Mouse (Mus musculus) lung, embryonic 14.5 days (tissue): Measurements from ENCODE around the gene Ankar. TPM values are rescaled to one million over a fixed set of nuclear protein-coding genes. Genes with fewer than 3 reads are reported as not detected.

Experiments used
- ATAC-seq: fragments of 200-750 bp; cut with Nextera tagmentation; 2 replicates; pipeline ENCODE4 v1.8.0; 2017; ENCODE audit warnings: mild to moderate bottlenecking, moderate TSS enrichment, moderate library complexity; ENCODE audit not compliant: insufficient read depth
- DNase-seq: peaks from one replicate; pipeline ENCODE4 v3.0.0-alpha.2; 2015
- H3K27ac ChIP-seq: fragments of 300-500 bp; sonication (generic); 2 replicates; pipeline ENCODE4 v1.5.1; 2014; ENCODE audit warnings: low read depth, mild to moderate bottlenecking, moderate library complexity
- H3K27me3 ChIP-seq: fragments of 300-500 bp; sonication (generic); 2 replicates; pipeline ENCODE4 v1.6.1; 2014; ENCODE audit warnings: low read length, control low read depth; ENCODE audit not compliant: insufficient read depth
- H3K36me3 ChIP-seq: fragments of 300-500 bp; sonication (generic); 2 replicates; pipeline ENCODE4 v1.6.1; 2014; ENCODE audit warnings: control low read depth; ENCODE audit not compliant: insufficient read depth
- H3K4me1 ChIP-seq: fragments of 300-500 bp; sonication (generic); 2 replicates; pipeline ENCODE4 v1.6.1; 2014; ENCODE audit warnings: antibody characterized with exemption, control low read depth; ENCODE audit not compliant: insufficient read depth
- H3K4me2 ChIP-seq: fragments of 300-500 bp; sonication (generic); 2 replicates; pipeline ENCODE4 v1.6.1; 2014; ENCODE audit warnings: mild to moderate bottlenecking
- H3K4me3 ChIP-seq: fragments of 300-500 bp; sonication (generic); 2 replicates; pipeline ENCODE4 v1.5.1; 2014; ENCODE audit warnings: low read depth, low read length
- H3K9ac ChIP-seq: fragments of 300-500 bp; sonication (generic); 2 replicates; pipeline ENCODE4 v1.6.1; 2014
- H3K9me3 ChIP-seq: fragments of 300-500 bp; sonication (generic); 2 replicates; pipeline ENCODE4 v1.6.1; 2016; ENCODE audit warnings: low read depth, low read length, control low read depth
- CTCF ChIP-seq: IDR thresholded peaks from 2 replicates; pipeline ENCODE4 v1.5.1; 2016; ENCODE audit warnings: antibody characterized with exemption, low read depth
- WGBS: fragments of 180-500 bp; shearing (Covaris S2); extraction: QIAGEN DNeasy Blood & Tissue Kit; methylation state at CpG from one replicate; pipeline ENCODE4 v1.1.7; 2014; 5-methylcytosine and 5-hydroxymethylcytosine counted together
- polyA plus RNA-seq: library from polyadenylated mRNA; unstranded; fragments of >200 nt; fragmentation: Nextera tagmentation; extraction: Ambion mirVana; gene quantifications from 2 replicates; pipeline ENCODE4 v1.2.1, GENCODE M21; 2014

The Ankar gene
- polyA plus RNA-seq, 1 experiment from 2014 or later = not detected

- peak; percentile 58; the same call in 1 of the 2 replicates for ATAC-seq
- H3K9ac ChIP-seq = no peak overlapping the region
- H3K27ac ChIP-seq = peak overlapping the region; percentile 42; the same call in 1 of the 2 replicates
These were observed 18.5 kb upstream of the Ankar start for GRCm38 (mm10) chr1:72718846-72719245.

GRCm38 (mm10) chr1:72717540-72717939 is 17.2 kb upstream of the Ankar start:
- H3K27me3 ChIP-seq = no peaks in the 10 kb centered on the region
- H3K4me1 ChIP-seq = peaks cover 6% of the 10 kb centered on the region; the same call in 1 of the 2 replicates
- WGBS = 81% methylated on average over 7 of the region's 7 CpGs
- H3K9ac ChIP-seq = no peak overlapping the region
- ATAC-seq = no peak
- no peak for TF ChIP-seq CTCF
- no peak overlapping the region for H3K4me2 ChIP-seq
- H3K4me3 ChIP-seq = no peak overlapping the region
- no peak for DNase-seq
- no peaks in the 10 kb centered on the region for H3K9me3 ChIP-seq
- peaks cover 47% of the 10 kb centered on the region for H3K36me3 ChIP-seq
- H3K27ac ChIP-seq = no peak overlapping the region

More at GRCm38 (mm10) chr1:72718846-72719245, 18.5 kb upstream of the Ankar start:
- H3K4me3 ChIP-seq = no peak overlapping the region
- no peaks in the 10 kb centered on the region for H3K9me3 ChIP-seq
- peak; percentile 87 for DNase-seq
- TF ChIP-seq CTCF = peak; percentile 85
- 27% methylated on average over 5 of the region's 5 CpGs for WGBS
- no peaks in the 10 kb centered on the region for H3K4me1 ChIP-seq
- no peak overlapping the region for H3K4me2 ChIP-seq
- no peaks in the 10 kb centered on the region for H3K27me3 ChIP-seq
- peaks cover 34% of the 10 kb centered on the region for H3K36me3 ChIP-seq

GRCm38 (mm10) chr1:72716926-72717325 is 16.5 kb upstream of the Ankar start:
- peak; percentile 98 for TF ChIP-seq CTCF
- no peaks in the 10 kb centered on the region for H3K9me3 ChIP-seq
- no peak overlapping the region for H3K9ac ChIP-seq
- H3K4me1 ChIP-seq = peaks cover 7% of the 10 kb centered on the region; the same call in 1 of the 2 replicates
- ATAC-seq (no peak; the same call in 1 of the 2 replicates), DNase-seq (peak; percentile 91)
- H3K4me3 ChIP-seq = no peak overlapping the region
- no peak overlapping the region for H3K27ac ChIP-seq
- H3K36me3 ChIP-seq = peaks cover 52% of the 10 kb centered on the region
- no peaks in the 10 kb centered on the region for H3K27me3 ChIP-seq
- H3K4me2 ChIP-seq = no peak overlapping the region
- 10% methylated on average over 5 of the region's 5 CpGs for WGBS

- H3K4me3 ChIP-seq = no peak overlapping the region
- WGBS = 46% methylated on average over 2 of the region's 2 CpGs
- no peak overlapping the region for H3K4me2 ChIP-seq
- no peaks in the 10 kb centered on the region for H3K27me3 ChIP-seq
- no peak overlapping the region for H3K9ac ChIP-seq
- H3K9me3 ChIP-seq = no peaks in the 10 kb centered on the region
- no peak for TF ChIP-seq CTCF
- no peak overlapping the region for H3K27ac ChIP-seq
- no peak for ATAC-seq
- H3K36me3 ChIP-seq = peaks cover 52% of the 10 kb centered on the region
- H3K4me1 ChIP-seq = peaks cover 7% of the 10 kb centered on the region; the same call in 1 of the 2 replicates
- DNase-seq = no peak
These were observed 16.0 kb upstream of the Ankar start for GRCm38 (mm10) chr1:72716421-72716820.

- no peak for DNase-seq
- H3K27me3 ChIP-seq = no peaks in the 10 kb centered on the region
- no peak overlapping the region for H3K4me2 ChIP-seq
- no peak overlapping the region for H3K27ac ChIP-seq
- H3K9ac ChIP-seq = no peak overlapping the region
- no peaks in the 10 kb centered on the region for H3K9me3 ChIP-seq
- peaks cover 52% of the 10 kb centered on the region for H3K36me3 ChIP-seq
- 67% methylated on average over 3 of the region's 3 CpGs for WGBS
- no peak for ATAC-seq
- no peak for TF ChIP-seq CTCF
- no peak overlapping the region for H3K4me3 ChIP-seq
- H3K4me1 ChIP-seq = peaks cover 7% of the 10 kb centered on the region; the same call in 1 of the 2 replicates
These were observed 15.4 kb upstream of the Ankar start for GRCm38 (mm10) chr1:72715593-72716361.

- H3K9me3 ChIP-seq = no peaks in the 10 kb centered on the region
- ATAC-seq = no peak
These were observed 14.7 kb upstream of the Ankar start for GRCm38 (mm10) chr1:72715065-72715464.

GRCm38 (mm10) chr1:72714547-72714946 is 14.2 kb upstream of the Ankar start:
- Histone ChIP-seq H3K9me3 (no peaks in the 10 kb centered on the region), H3K4me2 (no peak overlapping the region), H3K9ac (no peak overlapping the region), H3K36me3 (peaks cover 47% of the 10 kb centered on the region), H3K27ac (no peak overlapping the region), H3K4me3 (no peak overlapping the region), H3K27me3 (no peaks in the 10 kb centered on the region), H3K4me1 (peaks cover 7% of the 10 kb centered on the region; the same call in 1 of the 2 replicates)
- ATAC-seq (no peak), DNase-seq (no peak)
- no peak for TF ChIP-seq CTCF
- 62% methylated on average over 4 of the region's 4 CpGs for WGBS

More at GRCm38 (mm10) chr1:72715065-72715464, 14.7 kb upstream of the Ankar start:
- 97% methylated on average over 1 of the region's 1 CpGs for WGBS
- no peak overlapping the region for H3K9ac ChIP-seq
- no peak overlapping the region for H3K4me2 ChIP-seq
- peaks cover 7% of the 10 kb centered on the region; the same call in 1 of the 2 replicates for H3K4me1 ChIP-seq
- DNase-seq = no peak
- no peak overlapping the region for H3K27ac ChIP-seq
- H3K4me3 ChIP-seq = no peak overlapping the region
- no peak for TF ChIP-seq CTCF
- H3K36me3 ChIP-seq = peaks cover 47% of the 10 kb centered on the region
- H3K27me3 ChIP-seq = no peaks in the 10 kb centered on the region
